Mouse (Mus musculus): ENCODE data around the gene Gm17622. TPM values are rescaled to one million over a fixed set of nuclear protein-coding genes. Genes with fewer than 3 reads are reported as not detected.
A peak's percentile ranks its signal among the peaks of the same experiment; 100 is the strongest.

Gene Gm17622
- polyA plus RNA-seq, 1 experiment from 2014 or later: not detected

DNA sequence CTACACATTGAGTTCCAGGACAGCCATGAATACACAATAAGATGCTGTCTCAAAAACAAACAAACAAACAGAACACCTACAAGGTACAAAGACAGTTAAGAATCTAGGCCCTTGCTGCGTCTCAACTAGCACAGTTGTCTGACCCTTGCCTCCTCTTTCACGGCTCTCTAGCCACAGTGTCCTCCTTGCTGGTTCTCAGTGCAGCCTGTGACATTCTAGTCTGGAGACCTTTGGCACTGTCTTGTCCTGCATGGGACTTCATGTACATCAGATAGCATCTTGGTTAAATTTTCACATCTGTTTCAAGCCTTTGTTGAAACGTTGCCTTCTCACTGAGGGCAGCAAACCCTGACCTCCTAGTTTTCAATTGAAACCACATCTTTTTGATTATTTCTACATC, 38.2 kb downstream of the Gm17622 start:
- Histone ChIP-seq H3K4me3 (replicated peaks; ENCODE audit: low read depth, low read length) (no peak overlapping the region), H3K4me1 (replicated peaks; ENCODE audit: insufficient read depth, low read length) (no peaks in the 10 kb centered on the region), H3K4me2 (ENCODE audit: low read length) (no peak overlapping the region), H3K36me3 (ENCODE audit: insufficient read depth, low read length) (no peaks in the 10 kb centered on the region), H3K9ac (ENCODE audit: low read depth, low read length) (no peak overlapping the region), H3K27ac (no peak overlapping the region), H3K27me3 (ENCODE audit: insufficient read depth, low read length) (no peaks in the 10 kb centered on the region), H3K9me3 (replicated peaks; ENCODE audit: low read length) (no peaks in the 10 kb centered on the region)
- DNase-seq (ENCODE audit: low spot score): no peak
- TF ChIP-seq CTCF (IDR thresholded peaks at IDR 0.05; ENCODE audit: low read depth): no peak
- ATAC-seq (replicated peaks; ENCODE audit: low FRiP score, low read depth): no peak
- WGBS: 70% methylated on average over 3 of the region's 3 CpGs

GRCm38 (mm10) chr13:96529542-96529941, 39.0 kb downstream of the Gm17622 start:
- Histone ChIP-seq H3K4me1 (replicated peaks; ENCODE audit: insufficient read depth, low read length) (no peaks in the 10 kb centered on the region), H3K4me3 (replicated peaks; ENCODE audit: low read depth, low read length) (no peak overlapping the region), H3K27ac (no peak overlapping the region), H3K9ac (ENCODE audit: low read depth, low read length) (no peak overlapping the region), H3K27me3 (ENCODE audit: insufficient read depth, low read length) (no peaks in the 10 kb centered on the region), H3K9me3 (replicated peaks; ENCODE audit: low read length) (no peaks in the 10 kb centered on the region), H3K4me2 (ENCODE audit: low read length) (no peak overlapping the region), H3K36me3 (ENCODE audit: insufficient read depth, low read length) (no peaks in the 10 kb centered on the region)
- no peak for TF ChIP-seq CTCF (IDR thresholded peaks at IDR 0.05; ENCODE audit: low read depth)
- DNase-seq (ENCODE audit: low spot score) (no peak), ATAC-seq (replicated peaks; ENCODE audit: low FRiP score, low read depth) (no peak)
- 90% methylated on average over 3 of the region's 3 CpGs for WGBS

GRCm38 (mm10) chr13:96530064-96530463, 39.5 kb downstream of the Gm17622 start:
- no peaks in the 10 kb centered on the region for H3K9me3 ChIP-seq (replicated peaks; ENCODE audit: low read length)
- H3K36me3 ChIP-seq (ENCODE audit: insufficient read depth, low read length): no peaks in the 10 kb centered on the region
- DNase-seq (ENCODE audit: low spot score) (no peak), ATAC-seq (replicated peaks; ENCODE audit: low FRiP score, low read depth) (no peak)
- no peak overlapping the region for H3K9ac ChIP-seq (ENCODE audit: low read depth, low read length)
- H3K27ac ChIP-seq: no peak overlapping the region
- 93% methylated on average over 9 of the region's 9 CpGs for WGBS
- no peaks in the 10 kb centered on the region for H3K4me1 ChIP-seq (replicated peaks; ENCODE audit: insufficient read depth, low read length)
- H3K27me3 ChIP-seq (ENCODE audit: insufficient read depth, low read length): no peaks in the 10 kb centered on the region
- no peak overlapping the region for H3K4me3 ChIP-seq (replicated peaks; ENCODE audit: low read depth, low read length)
- TF ChIP-seq CTCF (IDR thresholded peaks at IDR 0.05; ENCODE audit: low read depth): no peak
- H3K4me2 ChIP-seq (ENCODE audit: low read length): no peak overlapping the region

DNA sequence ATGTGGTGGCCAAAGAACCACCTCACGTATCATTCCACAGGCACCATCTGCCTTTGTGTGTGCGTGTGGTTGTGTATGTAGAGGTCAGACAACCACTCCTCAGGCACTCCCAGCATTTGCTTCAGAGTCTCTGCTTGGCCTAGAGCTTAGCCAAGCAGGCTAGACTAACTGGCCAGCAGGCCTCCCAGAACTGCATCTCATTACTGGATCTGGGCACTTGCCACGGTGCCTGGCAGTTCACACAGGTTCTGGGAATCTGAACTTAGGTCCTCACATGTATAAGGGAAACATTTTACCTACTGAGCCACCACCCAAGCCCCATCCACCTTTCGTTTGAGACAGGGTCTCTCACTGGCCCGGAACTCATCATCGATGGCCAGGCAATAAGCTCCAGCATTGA, 41.6 kb downstream of the Gm17622 start:
- ATAC-seq (replicated peaks; ENCODE audit: low FRiP score, low read depth): no peak

DNA sequence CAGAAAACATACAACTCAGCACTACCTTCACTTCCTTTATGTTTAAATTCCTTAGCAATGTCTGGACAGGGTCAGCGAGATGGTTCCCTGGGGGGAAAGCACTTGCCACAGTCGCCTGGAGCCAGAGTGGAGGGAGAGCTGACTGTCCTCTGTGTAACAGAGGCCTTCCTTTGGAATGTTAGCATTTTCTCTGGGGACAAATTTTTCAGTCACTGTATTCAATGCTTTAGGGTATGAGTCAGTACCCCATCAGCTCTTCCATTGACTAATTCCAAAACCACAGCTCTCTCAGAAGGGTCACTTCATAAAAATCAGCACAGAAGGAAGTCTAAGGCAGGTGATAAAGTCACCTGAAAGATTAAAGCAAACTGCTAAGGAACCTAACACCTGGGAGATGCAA, 43.2 kb downstream of the Gm17622 start:
- Histone ChIP-seq H3K4me3 (replicated peaks; ENCODE audit: low read depth, low read length) (no peak overlapping the region), H3K27ac (no peak overlapping the region), H3K4me1 (replicated peaks; ENCODE audit: insufficient read depth, low read length) (no peaks in the 10 kb centered on the region), H3K36me3 (ENCODE audit: insufficient read depth, low read length) (no peaks in the 10 kb centered on the region), H3K9ac (ENCODE audit: low read depth, low read length) (no peak overlapping the region), H3K27me3 (ENCODE audit: insufficient read depth, low read length) (no peaks in the 10 kb centered on the region), H3K9me3 (replicated peaks; ENCODE audit: low read length) (no peaks in the 10 kb centered on the region), H3K4me2 (ENCODE audit: low read length) (no peak overlapping the region)
- no peak for TF ChIP-seq CTCF (IDR thresholded peaks at IDR 0.05; ENCODE audit: low read depth)
- ATAC-seq (replicated peaks; ENCODE audit: low FRiP score, low read depth): no peak
- 61% methylated on average over 2 of the region's 2 CpGs for WGBS
- peak; percentile 15 for DNase-seq (ENCODE audit: low spot score)

More for the DNA sequence above, 41.6 kb downstream of the Gm17622 start:
- no peaks in the 10 kb centered on the region for H3K36me3 ChIP-seq (ENCODE audit: insufficient read depth, low read length)
- no peak overlapping the region for H3K4me2 ChIP-seq (ENCODE audit: low read length)
- H3K9ac ChIP-seq (ENCODE audit: low read depth, low read length): no peak overlapping the region
- no peaks in the 10 kb centered on the region for H3K4me1 ChIP-seq (replicated peaks; ENCODE audit: insufficient read depth, low read length)
- no peaks in the 10 kb centered on the region for H3K27me3 ChIP-seq (ENCODE audit: insufficient read depth, low read length)
- WGBS: 77% methylated on average over 6 of the region's 6 CpGs
- no peak for TF ChIP-seq CTCF (IDR thresholded peaks at IDR 0.05; ENCODE audit: low read depth)
- DNase-seq (ENCODE audit: low spot score): no peak
- no peaks in the 10 kb centered on the region for H3K9me3 ChIP-seq (replicated peaks; ENCODE audit: low read length)
- H3K27ac ChIP-seq: no peak overlapping the region
- no peak overlapping the region for H3K4me3 ChIP-seq (replicated peaks; ENCODE audit: low read depth, low read length)

DNA sequence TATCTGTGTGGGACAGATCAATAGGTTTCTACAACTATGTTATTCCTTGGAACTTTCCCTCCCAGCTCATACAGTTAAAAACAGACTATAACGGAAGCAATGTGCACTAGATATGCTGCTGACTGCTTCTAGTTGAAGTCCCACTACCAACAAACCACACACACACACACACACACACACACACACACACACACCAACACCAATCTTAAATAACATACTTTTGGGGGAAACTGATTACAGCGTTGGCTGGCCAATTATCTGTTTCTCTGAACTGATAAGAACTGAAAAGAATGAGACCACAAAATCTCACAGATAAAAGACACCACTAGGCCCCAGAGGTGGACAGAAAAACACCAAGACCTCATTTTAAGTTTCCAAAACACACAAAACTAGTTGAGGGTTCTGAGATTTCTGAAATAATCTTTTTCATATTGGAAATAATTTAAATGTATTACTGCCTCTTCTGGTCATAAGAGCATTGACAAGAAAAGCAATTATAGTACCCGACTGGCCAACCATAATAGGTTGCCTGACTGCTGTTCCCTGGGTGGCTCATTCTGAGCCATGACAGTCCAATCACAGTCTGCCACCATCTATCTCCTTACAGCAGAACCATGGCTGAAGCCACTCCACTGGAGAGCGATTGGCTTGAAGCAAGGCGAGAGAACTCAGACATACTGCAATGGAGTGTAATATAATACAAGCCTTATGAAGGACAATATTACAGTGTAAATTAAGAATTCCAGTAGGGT, 46.5 kb downstream of the Gm17622 start:
- Histone ChIP-seq H3K4me1 (replicated peaks; ENCODE audit: insufficient read depth, low read length) (no peaks in the 10 kb centered on the region; the same call in 1 of the 2 replicates), H3K36me3 (ENCODE audit: insufficient read depth, low read length) (no peaks in the 10 kb centered on the region), H3K9ac (ENCODE audit: low read depth, low read length) (no peak overlapping the region), H3K4me2 (ENCODE audit: low read length) (no peak overlapping the region), H3K27ac (no peak overlapping the region), H3K9me3 (replicated peaks; ENCODE audit: low read length) (no peaks in the 10 kb centered on the region), H3K4me3 (replicated peaks; ENCODE audit: low read depth, low read length) (no peak overlapping the region), H3K27me3 (ENCODE audit: insufficient read depth, low read length) (no peaks in the 10 kb centered on the region)
- DNase-seq (ENCODE audit: low spot score) (no peak), ATAC-seq (replicated peaks; ENCODE audit: low FRiP score, low read depth) (no peak)
- no peak for TF ChIP-seq CTCF (IDR thresholded peaks at IDR 0.05; ENCODE audit: low read depth)
- 87% methylated on average over 5 of the region's 5 CpGs for WGBS

DNA sequence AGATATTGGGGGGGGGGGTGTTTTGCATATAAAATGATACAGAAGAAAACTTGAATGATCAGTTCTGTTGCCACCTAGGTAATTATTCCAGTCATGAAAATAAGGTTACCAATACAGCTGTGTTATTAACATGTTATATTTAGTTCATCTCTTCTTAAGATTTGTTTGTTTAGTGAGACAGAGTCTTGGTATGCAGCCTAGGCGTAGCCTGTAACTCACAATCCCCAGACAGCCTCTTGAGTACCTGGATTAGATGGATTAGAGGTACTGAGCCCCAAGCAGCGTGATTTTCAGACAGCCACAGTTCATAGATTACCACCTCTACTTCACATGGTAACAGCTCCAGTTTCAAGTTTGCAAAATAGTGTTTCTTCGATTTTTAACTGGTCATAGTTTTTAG, 47.6 kb downstream of the Gm17622 start:
- Histone ChIP-seq H3K4me1 (replicated peaks; ENCODE audit: insufficient read depth, low read length) (no peaks in the 10 kb centered on the region; the same call in 1 of the 2 replicates), H3K9ac (ENCODE audit: low read depth, low read length) (no peak overlapping the region), H3K27ac (no peak overlapping the region), H3K27me3 (ENCODE audit: insufficient read depth, low read length) (no peaks in the 10 kb centered on the region), H3K4me2 (ENCODE audit: low read length) (no peak overlapping the region), H3K9me3 (replicated peaks; ENCODE audit: low read length) (no peaks in the 10 kb centered on the region), H3K4me3 (replicated peaks; ENCODE audit: low read depth, low read length) (no peak overlapping the region), H3K36me3 (ENCODE audit: insufficient read depth, low read length) (no peaks in the 10 kb centered on the region)
- ATAC-seq (replicated peaks; ENCODE audit: low FRiP score, low read depth) (no peak), DNase-seq (ENCODE audit: low spot score) (no peak)
- TF ChIP-seq CTCF (IDR thresholded peaks at IDR 0.05; ENCODE audit: low read depth): no peak
- 77% methylated on average over 3 of the region's 3 CpGs for WGBS

Other genes starting within 250 kb of the Gm17622 start
- 10.6 and 11.5 TPM in 2 replicates for gene Poc5, start 102.4 kb upstream of the Gm17622 start, polyA plus RNA-seq (2015; fragmentation: Nextera tagmentation; extraction: Ambion mirVana)
- gene Ankdd1b, start 19.5 kb upstream of the Gm17622 start, polyA plus RNA-seq (2015; fragmentation: Nextera tagmentation; extraction: Ambion mirVana): 0.22 and 0.32 TPM in 2 replicates
- 4.1 and 5.2 TPM in 2 replicates for gene Polk, start 51.8 kb downstream of the Gm17622 start, polyA plus RNA-seq (2015; fragmentation: Nextera tagmentation; extraction: Ambion mirVana)
- gene Col4a3bp, start 51.9 kb downstream of the Gm17622 start, polyA plus RNA-seq (2015; fragmentation: Nextera tagmentation; extraction: Ambion mirVana): 6.5 and 6.7 TPM in 2 replicates
- gene Hmgcr, start 180.2 kb downstream of the Gm17622 start, polyA plus RNA-seq (2015; fragmentation: Nextera tagmentation; extraction: Ambion mirVana): 36.7 and 42.2 TPM in 2 replicates